Mouse (Mus musculus) erythroblast, adult 5-6 weeks (primary cell): ENCODE results near the gene Vps13d. TPM values are rescaled to one million over a fixed set of nuclear protein-coding genes. Genes with fewer than 3 reads are reported as not detected.

Experiments
- ATAC-seq: replicated peaks from 2 replicates; pipeline ENCODE4 v1.8.0; 2016; ENCODE audit warnings: moderate number of reproducible peaks, mild to moderate bottlenecking, moderate TSS enrichment, inconsistent platforms; ENCODE audit not compliant: poor library complexity, low FRiP score, severe bottlenecking
- total RNA-seq, 2 experiments: library from RNA; stranded (forward) in 1 of 2; stranded (reverse) in 1 of 2; fragments of 150-400 nt in 1 of 2; fragments of 200-764, 138-1000 nt in 1 of 2; gene quantifications; 2 replicates each; pipeline versions ENCODE4 v1.2.3 to v1.2.4; 2015 to 2017; ENCODE audit warnings: low replicate concordance in 2 of 2

The Vps13d gene
- total RNA-seq, 2 experiments from 2014 or later: 38.5 to 44.2 TPM

DNA sequence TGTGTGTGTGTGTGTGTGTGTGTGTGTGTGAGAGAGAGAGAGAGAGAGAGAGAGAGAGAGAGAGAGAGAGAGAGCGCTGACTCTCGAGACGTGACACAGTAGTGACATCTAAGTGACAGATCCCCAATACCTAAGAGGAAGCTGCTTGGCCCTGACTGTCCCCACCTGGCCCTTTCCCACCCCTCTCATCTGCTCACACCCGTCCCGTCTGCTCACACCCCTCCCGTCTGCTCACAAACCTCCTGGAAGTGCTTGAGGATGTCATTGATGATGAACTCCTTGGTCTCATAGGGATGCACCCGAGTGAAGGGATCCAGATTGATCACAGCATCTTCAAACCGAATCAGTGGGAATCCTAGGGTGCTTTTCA lies 148.8 kb downstream of the Vps13d start:
- ATAC-seq: no peak

DNA sequence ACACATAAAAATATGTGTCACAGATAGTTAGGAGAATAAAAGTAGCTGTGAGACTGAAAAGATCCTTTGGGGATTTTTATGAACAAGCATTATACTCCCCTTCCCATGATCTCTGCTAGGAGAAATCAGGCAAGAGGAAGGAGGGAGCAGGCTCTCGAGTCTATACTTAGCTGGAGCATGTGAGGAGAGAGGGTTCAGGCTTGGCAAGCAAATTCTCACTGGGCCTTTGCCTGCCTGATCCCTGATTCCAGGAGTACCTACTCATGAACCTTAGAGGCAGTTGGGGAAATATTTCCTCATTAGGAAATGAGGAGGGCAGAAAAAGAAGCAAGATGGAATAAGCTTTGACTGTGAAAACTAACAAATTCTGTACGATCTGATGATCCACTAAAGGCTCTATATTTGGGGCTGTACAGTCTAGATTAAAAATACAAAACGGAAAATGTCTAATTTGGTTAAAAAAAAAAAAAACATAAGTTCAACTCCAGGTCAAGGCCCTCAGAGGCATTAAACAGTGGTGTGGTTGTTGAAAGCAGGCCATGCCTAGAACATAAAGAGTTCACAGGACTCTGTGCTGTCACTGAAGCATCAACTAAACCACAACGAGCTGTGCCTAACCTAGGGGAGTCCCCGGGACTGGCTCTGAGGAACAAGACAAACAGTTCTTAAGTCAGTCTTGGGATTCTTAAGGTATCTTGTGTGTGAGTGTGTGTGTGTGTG lies 149.3 kb downstream of the Vps13d start:
- no peak for ATAC-seq

DNA sequence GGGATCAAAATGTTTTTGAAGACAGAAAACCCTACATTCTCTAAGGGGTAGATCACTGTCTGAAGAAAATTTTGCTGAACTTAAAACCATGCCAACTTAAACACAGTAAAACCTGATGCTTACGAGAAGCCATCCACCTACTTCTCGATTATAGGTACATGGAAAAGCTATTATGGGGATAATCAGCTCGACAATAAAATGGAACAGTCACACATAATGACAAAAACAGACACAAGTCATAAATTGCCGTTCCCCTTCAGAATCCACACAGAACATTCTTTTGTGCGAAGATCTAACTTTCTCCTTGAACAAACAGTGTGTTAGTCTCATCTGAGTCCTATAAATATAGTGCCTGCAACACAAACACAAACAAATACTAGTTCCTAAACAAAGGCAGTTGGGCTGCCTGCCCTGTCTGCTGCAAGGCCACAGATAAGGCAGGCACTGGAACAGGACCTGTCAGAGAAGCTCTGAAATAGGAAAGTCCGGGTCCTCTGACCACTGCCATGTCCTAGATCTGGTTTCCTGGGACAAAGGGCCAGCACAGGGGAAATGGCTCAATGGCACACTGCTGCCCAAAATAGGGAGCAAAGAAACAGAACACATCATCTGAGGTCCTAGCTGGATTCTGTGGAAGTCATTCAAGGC lies 153.5 kb downstream of the Vps13d start:
- ATAC-seq: peak; percentile 32; the same call in 1 of the 2 replicates

DNA sequence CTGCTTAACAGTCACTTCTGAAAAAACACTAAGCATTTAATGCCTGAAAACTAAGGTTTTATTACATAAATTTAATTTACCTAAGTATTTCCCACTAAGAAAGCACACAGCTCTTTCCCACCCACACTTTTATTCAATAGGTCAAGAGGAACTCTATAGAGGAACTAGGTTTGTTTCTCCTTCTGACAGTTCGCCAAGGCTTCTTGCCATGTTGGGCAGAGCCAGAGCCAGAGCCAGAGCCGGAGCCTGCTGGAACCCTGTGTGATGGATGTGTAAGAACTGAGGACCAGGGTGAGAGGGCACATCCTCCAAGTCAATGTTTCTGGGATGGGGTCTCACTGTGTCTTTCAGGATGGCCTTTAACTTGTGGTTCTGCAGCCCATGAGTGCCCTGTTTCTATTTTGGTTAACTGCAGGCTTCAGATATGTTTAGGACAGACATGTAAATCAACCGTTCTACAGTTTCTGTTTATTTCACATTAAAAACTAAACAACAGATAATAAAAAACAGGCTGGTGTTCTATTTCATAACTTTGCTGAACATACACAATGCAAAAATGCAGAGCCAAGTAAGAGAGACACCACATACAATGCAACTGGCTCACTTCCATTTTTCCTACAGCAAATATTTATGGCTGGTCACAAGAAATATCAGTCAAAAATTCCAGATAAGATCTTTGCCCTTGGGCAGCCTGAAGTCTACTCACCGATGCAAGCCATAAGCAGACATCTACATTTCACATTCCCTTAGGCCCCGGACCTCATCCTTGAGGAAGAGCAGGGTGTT lies 157.0 kb downstream of the Vps13d start:
- ATAC-seq: no peak

DNA sequence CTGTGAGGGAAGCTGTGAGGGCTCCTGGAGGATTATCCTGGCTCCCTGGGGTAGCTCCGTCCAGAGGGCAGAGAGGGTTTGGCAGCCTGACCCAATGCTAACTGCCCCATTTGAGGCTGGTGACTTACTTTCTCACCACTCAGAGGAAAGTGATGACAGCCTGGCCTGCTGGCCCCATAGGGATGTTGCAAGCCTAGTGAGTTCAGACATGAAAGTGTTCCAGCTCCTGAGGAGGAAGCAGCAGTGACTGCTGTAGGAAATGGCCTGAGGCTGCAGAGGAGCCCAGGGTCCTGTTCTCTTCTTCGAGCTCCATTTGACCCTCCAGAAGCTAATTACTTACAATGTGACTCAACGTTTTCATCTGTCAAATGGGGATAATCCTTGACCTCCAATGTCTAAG lies 157.8 kb downstream of the Vps13d start:
- no peak for ATAC-seq

DNA sequence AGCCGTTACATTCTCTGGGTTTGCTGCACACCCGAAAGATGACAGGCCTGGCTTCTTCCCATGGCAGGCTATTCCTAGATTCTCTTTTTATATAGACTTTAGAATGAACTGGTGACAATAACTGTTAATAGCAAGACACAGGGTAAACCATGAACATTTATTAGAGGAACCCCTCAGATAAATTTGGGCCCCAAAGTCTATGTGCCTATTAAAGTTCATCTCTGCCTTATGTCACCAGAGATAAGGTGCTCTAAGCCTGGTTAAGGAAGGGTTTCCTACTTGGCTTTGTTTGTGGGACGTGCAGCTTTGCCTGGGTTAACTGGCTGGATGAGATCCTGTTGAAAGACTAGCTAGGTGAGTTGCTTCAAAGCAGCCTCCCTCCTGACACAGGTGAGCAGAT lies 159.4 kb downstream of the Vps13d start:
- 0 out of 2 replicates have a peak, but pooled peaks have one; percentile 27 for ATAC-seq

DNA sequence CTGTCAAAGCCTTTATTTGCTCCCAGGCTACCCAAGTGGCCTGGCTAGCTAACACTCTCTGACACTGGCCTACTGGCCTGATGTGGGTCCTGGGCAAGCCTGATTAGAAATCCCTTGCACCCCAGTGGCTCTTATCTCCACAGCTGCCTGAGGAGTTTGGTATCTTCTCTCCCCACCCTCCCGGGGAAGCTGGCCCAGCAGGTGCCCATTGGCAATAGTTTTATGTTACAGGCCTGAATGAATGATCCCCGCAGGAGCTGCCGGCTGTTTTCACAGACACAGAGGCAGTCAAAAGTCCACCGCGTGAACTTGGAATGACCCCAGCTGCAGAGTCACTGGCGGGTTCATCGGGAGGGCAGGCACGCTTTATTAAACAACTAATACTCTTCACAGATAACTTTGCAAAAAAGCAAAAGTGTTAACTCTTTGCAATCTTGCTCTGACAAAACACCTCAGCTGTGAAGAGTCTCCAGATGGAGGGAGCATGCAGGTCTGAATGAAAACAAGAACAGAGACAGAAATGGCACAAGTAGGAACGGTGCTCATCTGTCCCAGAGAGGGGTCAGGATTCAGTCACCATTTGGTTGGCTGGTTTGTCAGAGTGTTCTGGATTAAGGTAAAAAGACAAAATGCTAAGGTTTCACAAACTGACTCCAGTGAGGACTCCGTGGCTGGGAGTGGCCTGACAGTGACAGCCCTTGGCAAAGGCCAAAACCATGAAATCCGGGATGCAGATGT lies 160.1 kb downstream of the Vps13d start:
- ATAC-seq: peak; percentile 90

DNA sequence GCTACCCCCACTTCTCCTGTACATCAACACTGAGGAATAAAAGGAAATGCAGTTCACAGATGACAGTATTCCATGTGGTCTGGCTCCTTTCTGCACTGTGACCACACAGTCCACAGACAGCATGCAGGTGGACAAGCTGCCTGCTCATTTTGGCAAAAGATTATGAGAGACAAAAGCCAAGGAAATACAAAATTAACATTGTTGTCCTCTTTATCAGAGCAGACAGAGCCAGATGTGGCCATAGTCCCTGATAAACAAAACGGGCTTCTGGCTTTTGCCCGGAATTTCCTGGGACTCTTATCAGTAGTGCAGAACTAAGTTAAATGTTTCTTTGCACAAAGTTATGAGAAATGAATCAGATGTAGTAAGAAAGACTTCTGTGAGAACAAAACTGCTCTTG lies 161.4 kb downstream of the Vps13d start:
- ATAC-seq: no peak

DNA sequence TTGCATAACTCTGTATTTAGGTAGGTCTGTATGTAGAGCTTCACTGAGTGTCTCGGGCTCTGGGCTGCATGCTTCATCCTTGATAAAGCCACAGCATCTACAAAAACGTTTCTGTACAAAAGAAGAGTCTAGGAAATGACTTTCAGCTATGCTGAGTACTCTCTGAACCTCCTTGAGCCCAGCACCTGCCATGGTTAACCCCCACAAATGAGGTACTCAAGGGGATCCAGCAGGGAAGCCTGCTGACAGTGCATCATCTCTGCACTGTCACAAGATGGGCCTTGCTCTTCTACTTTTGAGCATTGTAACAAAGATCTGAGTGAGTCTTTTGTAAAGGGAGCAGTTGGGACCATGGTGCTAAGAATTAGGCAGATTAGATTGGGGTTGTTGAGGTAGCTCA lies 162.2 kb downstream of the Vps13d start:
- no peak for ATAC-seq

DNA sequence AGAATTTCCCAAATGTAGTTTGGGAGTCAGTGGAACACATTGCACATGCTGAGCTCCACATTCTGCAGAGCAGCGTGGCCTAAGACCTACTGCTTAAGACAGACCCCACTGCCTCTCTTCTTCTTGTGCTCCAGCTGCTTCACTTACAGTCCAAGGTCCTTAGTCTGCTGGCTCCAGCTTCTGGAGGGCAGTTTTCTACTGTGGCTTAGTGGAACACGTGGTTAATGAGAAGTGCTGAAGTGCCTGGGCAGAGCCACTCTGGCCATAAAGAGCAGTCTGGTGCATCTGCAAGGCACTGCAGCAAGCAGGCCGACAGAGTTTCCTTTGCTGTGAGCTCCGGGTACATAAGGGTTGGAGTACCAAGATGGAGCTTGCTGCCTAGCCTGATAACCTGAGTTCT lies 163.3 kb downstream of the Vps13d start:
- no peak for ATAC-seq

DNA sequence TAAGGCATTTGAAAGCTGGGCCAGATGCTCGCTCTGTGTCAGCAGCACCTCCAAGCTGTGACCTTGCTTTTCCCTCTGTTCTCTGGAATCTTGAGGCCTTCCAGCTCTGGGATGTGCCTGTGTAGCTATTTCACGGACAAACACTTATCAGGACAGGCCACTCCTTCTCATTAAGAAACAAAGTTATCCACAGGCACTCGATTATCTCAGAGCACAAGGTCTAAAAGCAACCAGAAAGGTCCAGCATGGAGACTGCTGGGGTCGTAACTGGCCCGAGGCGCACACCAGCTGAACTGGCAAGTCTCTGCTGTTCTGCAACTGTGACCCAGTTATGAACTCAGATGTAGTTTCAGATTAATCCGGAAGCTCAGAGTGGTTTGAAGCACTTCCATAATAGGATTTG lies 168.4 kb downstream of the Vps13d start:
- ATAC-seq: peak; percentile 41

DNA sequence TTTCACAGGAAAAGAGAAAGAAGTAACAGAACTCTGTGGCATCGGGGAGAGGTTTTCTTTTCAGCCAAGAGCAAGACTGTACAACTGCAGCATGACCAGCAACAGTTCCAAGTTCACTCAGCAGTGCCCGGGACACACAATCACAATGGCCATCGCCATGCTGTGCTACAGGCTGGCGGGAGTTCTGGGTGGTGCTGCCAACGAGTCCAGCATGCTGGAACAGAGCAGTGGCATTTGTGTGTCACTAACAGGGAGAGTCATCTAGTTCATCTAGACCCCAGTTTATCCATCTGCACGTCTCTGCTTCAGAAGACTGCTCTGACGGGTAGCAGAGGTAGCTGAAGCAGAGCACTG lies 169.4 kb downstream of the Vps13d start:
- peak; percentile 27; the same call in 1 of the 2 replicates for ATAC-seq

DNA sequence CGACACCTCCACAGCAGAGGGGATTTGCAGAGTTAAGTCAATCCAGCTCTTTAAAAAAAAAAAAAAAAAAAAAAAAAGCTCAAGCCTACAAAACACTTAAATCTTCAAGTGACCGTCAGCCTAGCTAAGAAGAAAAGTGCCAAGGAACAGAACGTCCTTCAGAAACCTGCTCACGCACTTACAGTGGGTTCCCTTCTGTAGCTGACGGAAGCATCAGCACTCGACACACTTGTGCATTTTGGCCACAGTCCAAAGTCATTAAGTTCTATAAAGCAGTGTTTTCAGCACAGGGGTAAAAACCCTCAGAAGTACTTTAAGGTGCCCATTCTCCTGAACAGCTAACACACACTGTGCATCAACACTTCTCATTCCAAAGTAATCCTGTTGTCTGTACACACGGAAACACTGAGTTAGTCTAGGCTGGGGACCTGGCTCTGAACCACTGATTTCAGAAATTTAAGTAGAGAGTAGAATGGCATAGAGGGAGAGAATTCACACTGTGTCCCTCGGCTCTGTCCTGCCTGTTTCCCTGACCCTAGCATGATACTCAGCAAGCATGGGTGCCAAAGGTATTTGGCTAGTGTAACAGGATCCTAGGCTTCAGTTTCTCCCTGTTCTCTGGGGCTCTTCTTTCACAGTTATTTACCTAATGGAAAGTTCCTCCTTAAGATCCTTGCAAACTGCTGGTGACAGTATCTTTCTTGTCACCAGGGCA lies 170.0 kb downstream of the Vps13d start:
- 0 out of 2 replicates have a peak, but pooled peaks have one; percentile 17 for ATAC-seq

DNA sequence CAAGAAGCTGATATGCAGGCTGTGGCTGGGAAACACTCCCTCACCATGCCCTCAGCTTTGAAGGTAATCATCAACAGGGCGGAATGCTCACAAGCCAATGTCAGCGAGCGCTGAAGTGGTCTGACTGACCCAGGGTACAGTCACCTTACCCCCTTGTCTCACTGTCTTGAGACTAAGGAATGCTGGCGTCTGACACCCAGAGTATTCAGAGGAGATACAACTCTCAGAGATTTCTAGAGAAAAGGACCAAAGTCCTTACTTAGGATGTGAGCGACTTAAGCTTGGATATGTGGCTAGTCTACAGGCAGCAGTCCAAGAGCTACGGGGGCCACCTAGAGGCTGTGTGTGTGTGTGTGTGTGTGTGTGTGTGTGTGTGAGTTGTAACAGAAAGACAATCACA lies 170.9 kb downstream of the Vps13d start:
- ATAC-seq: no peak

DNA sequence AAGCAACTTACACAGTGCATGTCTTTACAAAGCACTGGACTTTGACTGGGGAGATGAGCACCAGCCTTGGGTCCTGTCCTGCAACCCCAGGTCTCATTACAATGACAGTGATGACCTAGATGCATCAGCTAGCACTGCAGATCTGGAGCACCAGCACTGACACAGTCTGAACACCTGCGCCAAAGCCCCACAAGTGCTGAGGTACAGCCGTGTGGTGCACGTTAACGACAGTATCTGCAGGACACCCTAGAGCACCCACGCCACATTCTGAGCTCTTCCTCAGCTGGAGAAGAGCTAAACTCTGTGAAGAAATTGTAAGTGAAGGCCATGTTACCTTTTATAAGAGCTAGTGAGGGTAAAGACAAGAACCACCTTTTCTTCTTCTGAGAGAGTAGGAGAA lies 172.0 kb downstream of the Vps13d start:
- no peak for ATAC-seq

DNA sequence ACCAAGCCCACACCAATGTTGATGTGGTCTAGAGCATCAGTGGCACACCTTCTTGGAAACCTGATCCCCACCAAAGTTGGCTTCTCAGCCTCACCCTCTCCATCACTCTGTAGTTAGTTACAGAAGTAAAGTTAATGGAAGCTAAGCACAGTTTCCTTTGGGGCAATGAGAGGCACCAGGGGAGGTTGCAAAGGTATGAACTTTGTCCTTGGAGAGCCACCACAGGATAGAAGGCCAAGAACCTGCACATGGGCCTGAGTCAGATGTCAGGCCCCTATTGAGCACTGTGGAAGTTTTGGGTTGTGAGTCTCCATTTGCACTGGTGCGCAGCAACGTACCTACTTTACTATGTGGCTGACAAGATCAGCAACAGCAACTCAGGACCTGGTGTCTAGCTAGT lies 172.6 kb downstream of the Vps13d start:
- no peak for ATAC-seq

DNA sequence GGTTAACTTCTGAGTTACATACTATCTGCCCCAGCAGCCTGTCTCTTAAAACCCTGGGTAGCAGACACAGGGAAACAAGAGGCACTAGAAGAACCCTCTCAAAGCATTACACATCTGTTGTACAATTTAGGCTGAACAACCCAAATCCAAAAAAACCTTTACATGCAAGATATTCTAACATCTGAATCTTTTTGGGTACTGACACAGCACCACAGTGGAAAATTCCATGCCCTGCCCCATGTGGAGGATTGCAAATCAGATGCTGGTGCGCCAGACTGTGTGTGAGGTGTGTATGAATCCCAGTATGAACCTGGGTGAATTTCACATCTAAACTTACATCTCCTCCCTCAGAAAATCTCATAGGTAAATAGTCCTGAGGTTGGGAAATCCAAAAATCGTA lies 174.4 kb downstream of the Vps13d start:
- ATAC-seq: no peak

DNA sequence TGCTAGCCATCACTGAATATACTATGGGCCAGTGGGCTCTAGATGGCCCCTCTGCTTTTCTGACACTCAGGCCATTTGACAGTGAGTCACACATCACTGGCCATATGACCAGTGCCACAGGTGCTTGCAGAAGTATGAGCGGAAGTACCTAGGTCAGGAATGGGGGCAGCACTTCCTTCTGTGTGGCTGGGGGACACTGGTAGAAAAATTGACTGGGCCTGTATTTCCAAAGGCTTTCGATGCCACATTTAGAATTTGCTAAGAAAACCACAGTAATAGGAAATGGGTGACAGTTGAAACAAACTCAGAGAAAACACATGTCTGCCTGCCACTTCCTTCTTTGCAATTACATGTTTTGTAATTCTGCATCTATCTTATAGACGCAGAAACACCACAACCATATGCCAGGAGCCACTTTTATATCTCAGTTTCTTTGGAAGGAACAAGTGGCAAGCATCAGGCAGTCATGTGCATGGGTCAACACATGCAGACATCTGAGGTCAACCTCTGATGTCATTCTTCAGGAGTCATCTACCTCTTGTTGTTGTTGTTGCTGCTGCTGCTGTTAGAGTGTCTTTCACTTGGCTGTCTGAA lies 175.6 kb downstream of the Vps13d start:
- no peak for ATAC-seq

DNA sequence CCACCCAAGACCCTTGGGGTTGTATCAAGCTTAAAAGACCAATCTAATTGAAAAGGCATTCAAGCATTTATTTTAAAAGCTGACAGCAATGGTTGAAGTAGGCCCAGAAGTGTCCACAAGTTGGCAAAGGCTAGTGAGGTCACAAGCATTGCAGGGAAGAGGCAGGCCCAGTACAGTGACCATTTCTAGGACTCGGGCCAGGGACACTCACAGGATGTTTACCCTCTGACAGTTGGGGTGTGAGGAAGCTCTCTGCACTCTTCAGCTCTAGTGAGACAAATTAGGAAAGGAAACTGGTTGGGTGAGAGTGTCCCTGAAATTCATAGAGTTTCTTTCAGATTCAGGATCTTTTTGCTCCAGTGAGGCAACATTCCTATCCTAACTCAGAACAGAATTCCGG lies 177.1 kb downstream of the Vps13d start:
- ATAC-seq: no peak
